Mouse (Mus musculus) olfactory bulb, adult 2 months (tissue): ENCODE results near the gene Sec22a.

Experiments used
- CTCF ChIP-seq: fragments of 200-500 bp; IDR thresholded peaks from 2 replicates; pipeline ENCODE4 v1.5.1; 2012; ENCODE audit warnings: low read depth, mild to moderate bottlenecking, low read length, moderate library complexity; ENCODE audit not compliant: insufficient read depth
- POLR2A ChIP-seq: fragments of 200-500 bp; IDR thresholded peaks from 2 replicates; pipeline ENCODE4 v1.6.1; 2012; ENCODE audit warnings: mild to moderate bottlenecking, low read depth, low read length, moderate library complexity; ENCODE audit not compliant: insufficient read depth

DNA sequence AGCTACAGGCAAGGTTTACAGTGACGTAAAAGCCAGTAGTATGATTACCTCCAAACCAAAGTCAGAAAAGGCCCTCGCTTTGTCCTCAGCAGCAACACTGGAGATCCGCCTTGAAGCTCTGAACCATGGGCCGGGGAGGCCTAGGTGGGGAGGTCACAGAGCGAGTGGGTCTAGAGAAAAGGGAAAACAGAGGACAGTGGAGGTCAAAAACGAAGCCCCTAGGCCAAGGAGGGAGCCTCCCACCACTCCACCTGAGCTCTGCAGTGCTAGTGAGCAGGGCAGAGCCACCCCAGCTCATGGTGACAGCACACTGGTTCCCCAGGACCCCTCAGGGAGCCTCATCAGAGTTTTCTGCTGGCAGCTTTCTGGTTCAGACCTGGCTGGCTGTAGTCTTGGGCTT, 55.7 kb downstream of the Sec22a start:
- no peak for TF ChIP-seq CTCF
- TF ChIP-seq POLR2A: no peak
